Mouse (Mus musculus): Measurements from ENCODE around the gene Pdgfb.

Pdgfb gene

DNA sequence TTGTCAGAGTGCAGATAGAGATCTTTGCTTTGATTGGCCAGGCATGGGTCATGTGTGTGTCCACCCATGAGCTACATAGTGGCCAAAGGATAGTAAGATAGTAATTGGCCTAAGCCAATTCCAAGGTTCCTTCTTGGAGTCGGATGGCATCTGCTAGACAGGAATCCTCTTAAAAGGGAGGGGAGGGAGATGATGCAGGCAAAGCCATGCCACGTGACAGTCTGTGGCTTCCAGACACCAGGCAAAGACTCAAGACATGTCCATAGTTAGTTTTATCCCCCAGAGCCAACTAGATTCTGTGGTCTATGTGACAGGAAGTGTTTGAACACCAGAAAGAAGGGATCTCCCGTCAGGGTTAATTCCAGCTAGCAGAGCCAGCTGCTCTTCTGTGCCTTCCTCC is 56.4 kb downstream of the Pdgfb start:
- no peak for DNase-seq (ENCODE audit: low read depth, low spot score)

DNA sequence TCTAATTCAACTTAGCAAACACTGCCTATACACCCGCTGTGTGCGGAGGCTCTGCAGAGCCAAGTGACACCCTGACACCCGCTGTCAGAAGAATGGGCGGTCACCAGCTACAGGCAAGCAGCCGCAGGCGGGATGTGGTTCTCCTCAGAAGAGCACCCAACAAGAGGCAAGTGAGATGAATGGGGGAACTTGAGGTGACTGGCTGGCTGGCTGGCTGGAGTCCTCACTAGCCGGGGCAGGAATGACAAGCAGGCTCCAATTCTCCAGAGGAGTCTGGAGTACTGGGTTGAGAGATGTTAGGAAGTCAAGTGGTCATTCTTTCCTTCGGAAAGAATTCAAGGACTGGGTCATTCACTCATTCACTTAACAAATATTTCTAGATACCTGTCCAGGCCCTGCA is 58.2 kb downstream of the Pdgfb start:
- DNase-seq (ENCODE audit: low read depth, low spot score) = peak; percentile 86

DNA sequence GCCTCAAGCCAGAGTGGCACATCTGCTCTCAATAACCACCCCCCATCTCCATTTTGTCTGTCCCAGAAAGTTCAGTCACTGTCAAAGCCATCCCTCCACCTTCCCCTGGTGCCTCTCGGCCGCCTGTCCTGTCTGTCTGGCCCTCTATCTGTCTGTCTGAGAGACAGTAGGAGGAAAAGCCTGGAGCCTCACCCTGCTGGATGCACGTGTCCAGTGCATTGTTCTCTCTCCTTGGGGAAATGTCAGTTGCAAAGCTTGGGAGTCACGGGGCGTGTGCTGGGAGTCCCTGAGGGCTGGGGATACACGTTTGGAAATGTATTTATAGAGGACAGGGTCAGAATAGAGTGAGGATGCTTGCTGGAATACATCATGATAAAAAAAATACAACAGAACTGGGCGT is 61.3 kb downstream of the Pdgfb start:
- no peak for DNase-seq (ENCODE audit: low read depth, low spot score)

DNA sequence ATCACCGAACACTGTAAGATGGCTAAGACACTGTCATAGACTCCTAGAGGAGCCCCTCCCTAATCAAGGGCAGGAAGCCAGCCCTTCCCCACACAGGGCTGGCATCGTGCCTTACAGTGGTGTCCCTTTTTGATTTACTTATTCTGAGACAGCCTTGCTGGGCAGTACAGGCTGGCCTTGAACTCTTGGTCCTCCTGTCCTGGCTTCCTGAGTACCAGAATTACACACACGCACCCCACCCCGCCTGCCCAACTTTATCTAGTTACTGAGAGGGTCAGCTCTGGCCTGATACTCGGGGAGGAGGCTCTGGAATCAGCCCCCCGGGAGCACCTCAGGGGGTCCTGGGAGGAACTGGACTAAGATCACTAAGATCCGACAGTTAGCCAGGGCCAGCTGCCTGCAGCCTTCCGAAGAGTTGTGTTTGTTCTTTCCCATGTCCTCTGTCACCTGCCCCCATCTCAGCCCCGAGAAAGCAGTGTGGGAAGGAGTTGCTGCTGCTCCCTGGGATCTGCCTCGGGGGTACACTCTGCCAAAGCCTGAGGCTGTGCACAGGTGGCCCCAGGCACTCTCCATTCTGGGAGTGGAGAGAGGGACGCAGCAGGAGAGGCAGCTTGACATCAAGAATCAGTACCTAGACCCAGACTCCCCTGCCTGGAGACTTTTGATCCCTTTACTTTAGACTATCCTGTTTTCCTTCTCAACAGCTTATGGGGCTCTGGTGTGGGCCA is 62.1 kb downstream of the Pdgfb start:
- no peak for DNase-seq (ENCODE audit: low read depth, low spot score)

DNA sequence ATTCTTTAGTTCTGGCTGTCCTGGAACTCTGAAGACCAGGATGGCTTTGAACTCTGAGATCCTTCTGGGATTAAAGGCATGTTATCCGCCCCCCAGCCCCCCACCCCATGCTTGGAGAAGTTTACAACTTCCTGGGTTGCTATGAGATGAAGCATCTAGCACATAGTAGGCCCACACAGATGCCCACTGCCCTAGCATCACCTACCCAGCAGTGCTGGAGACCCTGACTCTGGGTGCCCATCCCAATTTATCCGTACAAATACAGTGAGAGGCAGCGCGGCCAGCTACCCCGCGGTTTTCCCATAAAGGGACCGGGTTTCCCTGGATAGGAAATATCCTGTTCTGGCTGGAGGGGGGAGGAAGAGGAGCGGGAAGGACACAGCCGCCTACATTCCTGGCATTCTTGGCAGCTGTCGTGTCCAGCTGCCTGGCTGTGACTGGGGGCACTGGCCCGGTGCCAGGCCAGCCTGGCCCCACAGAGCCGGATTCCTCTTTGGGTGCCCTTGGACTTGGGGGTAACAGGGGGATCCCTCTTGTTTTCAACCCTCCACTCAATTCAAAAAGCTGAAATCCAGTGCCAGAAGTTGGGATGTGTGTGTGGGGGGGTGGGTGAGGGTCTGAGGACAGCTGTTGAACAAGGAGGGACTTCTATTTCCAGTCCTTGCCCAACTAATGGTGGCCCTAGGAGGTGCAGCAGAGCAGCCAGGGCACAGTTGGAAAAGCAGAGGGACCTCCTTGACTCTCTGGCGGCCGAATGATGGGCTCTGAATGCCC is 62.9 kb downstream of the Pdgfb start:
- DNase-seq (ENCODE audit: low read depth, low spot score) = no peak

DNA sequence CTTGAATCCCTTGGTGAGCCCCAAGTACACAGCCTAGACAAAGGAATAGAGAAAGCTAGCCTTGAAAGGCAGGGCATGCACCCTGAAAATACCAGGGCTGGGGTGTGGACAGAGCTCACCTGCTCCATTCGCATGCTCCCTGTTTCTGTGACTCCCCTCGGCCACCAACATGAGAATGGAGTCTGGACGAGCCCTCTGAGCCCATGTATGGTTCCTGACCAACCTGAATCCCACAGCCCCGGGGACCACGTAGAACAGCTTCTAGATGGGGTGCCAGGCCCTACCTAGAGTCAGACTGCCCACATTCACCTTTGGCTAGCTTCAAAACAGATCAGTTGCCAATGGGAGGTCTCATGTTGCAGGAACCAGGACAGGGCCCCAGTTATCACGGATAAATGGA is 63.6 kb downstream of the Pdgfb start:
- DNase-seq (ENCODE audit: low read depth, low spot score) = no peak

DNA sequence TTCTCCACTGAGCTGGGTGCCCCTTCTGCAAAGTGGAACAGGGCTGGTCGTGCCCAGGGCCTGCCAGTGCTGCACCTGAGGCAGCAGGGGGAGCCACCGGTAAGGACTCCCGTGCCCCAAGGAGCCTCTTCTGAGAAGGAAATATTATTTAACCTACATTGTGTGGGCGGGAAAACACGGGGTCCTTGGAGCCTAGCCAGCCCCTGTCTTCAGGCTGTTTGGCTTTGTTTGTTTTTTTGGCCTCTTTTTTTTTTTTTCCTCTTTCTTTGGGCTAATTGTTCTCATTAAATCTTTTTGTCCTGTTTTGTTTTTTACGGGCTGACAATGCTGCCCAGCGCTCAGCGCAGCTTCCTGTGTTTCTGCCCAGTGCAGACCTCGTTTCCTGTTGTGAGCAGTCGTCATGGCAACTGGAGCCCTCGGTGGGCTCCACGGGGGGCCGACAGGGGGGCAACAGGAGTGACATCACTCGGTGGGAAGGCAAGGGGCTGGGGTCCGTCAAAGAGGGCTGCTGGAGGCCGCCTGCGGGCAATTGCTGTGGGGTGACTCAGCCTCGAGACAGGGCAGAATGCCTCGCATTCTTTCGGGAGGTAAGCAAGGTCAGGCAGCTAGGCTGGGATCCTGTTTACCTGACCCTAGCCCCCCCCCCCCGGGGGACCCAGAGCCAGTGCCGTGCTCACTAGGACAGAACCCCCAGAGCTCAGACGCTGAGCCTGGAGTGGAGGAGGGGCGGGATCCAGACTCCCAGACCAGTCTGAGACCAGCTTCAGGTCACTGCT is 64.3 kb downstream of the Pdgfb start:
- DNase-seq (ENCODE audit: low read depth, low spot score) = peak; percentile 88

DNA sequence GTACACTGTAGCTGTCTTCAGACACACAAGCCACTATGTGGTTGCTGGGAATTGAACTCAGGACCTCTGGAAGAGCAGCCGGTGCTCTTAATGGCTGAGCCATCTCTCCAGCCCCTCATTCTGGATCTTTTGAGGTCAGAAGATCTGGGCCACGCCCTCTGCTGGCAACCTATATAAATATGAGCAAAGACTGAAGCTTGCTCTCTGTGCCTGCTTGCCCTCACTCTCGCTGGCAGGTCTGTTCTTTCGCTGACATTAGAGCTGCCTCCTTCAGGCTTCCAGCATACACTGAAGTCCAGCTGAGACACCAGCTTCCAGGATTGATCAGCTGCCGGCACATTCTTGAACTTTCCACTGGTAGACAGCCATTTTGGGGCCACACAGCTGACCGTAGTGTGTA is 67.1 kb downstream of the Pdgfb start:
- peak; percentile 58 for DNase-seq (ENCODE audit: low read depth, low spot score)

DNA sequence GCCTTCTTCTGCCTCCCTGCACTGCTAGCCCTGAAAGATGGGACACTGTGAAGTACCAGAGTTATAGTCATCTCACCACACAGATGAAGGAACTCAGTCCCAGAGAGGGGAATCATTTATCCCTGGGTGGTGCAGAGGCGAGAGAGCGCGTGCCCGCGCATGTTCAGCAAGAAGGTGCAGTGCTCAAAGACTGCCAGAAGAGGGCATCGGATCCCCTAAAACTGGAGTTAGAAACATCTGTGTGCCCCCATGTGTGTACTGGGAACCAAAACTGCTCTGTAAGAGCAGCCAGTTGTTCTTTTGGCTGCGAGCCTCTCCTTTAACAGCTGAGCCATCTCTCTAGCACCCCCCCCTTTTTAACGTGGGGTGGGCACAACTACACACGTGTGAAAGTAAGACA is 68.0 kb downstream of the Pdgfb start:
- peak; percentile 49 for DNase-seq (ENCODE audit: low read depth, low spot score)

DNA sequence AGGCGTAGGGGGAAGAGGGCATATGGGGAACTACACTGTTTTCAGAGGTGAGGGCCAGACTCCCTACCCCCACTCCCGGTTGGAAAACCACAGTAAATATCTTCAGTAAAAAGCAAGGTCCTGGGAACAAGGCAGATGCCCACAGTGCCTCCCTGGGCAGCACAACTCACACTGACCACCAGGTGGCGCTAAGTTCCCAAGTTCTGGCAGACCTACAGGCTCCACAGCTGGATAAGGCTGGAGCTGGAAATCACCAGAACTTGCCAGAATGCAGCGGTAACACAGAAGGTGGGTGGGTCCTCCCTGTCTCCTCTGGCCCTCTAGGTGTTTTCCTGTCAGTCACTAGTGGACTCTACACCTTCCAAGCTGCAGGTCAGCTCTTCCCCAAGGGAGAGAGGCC is 68.8 kb downstream of the Pdgfb start:
- DNase-seq (ENCODE audit: low read depth, low spot score) = peak; percentile 93
